Mouse (Mus musculus): ENCODE measurements around the gene Klrg1.

Klrg1 gene

DNA sequence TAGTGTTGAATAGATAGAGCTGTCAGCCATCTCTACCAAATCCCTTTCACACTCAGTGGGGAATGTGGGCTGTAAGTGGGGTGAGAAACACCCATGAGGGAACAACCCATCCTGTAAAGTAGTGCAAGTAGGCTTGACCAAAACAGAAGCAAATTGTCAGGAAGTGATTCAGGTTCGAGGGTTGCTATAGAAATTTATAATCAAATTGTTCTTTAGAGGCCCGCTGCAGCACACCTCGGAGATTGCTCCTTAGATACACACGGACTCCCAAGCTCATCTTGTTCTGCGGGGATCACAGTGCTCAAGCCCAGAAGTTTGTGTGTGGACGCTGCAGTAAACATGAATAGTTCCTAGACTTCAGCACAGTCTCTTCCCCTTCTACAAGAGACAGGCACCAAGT lies at the start of gene Klrg1:
Klrg1 (minus strand) TSS at position 101 of the 400 bp plus-strand sequence.
- DNase-seq, result no peak

GRCm38 (mm10) chr6:122325361-122325975 lies 42.8 kb upstream of the Klrg1 start:
- DNase-seq, result no peak

- no peak for DNase-seq
Measured at GRCm38 (mm10) chr6:122318726-122319125, 36.0 kb upstream of the Klrg1 start.

DNA sequence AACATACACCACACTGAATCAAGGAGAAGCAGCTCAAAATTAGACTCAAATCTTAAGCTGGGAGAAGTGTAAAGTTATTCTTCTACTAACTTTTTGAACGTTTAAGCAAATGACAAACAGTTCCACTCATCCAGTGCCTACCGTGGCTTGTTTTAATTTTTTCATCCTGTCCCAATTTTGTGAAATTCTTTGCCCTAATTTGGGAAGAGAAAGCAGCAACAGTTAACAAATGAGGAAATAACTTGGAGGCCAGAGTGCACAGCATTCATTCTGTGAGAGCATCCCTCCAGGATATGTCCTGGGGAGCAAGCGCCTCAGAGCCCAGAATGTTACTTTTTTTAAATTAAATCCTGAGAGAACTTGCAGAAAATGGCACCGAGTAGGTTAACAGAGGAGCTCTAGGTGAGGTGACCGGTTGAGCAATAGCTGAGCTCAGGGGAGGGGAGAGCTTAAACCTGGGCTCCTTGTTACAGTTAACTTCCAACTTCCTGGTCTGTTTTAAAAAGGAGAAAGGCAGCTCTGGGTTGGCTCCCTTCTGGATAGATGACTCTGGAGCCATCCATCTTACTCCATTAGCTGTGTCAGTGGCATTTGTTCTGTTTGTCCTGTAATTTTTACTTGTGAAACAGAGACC lies 27.6 kb upstream of the Klrg1 start:
- DNase-seq, result no peak

DNA sequence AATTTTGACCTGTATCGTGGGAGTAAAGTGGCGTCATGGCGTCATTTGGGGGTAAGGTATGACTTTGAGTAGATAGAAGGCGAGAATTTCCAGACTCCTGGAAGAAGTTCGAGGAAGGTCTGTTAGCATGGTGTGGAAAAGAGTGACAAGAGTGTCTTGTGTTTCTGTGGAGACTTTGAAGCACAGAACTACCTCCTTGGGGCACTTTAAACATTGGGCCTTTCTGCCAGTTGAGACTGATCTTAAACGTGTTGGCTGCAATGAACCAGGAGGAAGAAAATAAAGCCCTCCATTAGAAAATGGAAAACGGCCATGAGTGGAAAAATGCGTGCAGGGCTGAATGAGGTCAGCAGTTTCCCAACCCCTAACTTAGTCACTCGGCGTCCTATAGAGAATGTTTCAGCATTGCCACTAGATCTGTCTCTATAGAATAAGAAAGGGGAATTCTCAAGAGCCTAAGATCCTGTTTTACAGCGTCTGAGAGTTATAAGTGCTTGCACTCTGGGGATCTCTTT lies 26.8 kb upstream of the Klrg1 start:
- no peak for DNase-seq

GRCm38 (mm10) chr6:122308505-122309393 lies 26.1 kb upstream of the Klrg1 start, which contains the start of gene M6pr:
M6pr (plus strand) TSS chr6:122308720.
- peak; percentile 91 for DNase-seq

GRCm38 (mm10) chr6:122308136-122308504 lies 25.4 kb upstream of the Klrg1 start:
- no peak for DNase-seq

- DNase-seq, result no peak
Measured at GRCm38 (mm10) chr6:122306707-122307106, 24.0 kb upstream of the Klrg1 start.

DNA sequence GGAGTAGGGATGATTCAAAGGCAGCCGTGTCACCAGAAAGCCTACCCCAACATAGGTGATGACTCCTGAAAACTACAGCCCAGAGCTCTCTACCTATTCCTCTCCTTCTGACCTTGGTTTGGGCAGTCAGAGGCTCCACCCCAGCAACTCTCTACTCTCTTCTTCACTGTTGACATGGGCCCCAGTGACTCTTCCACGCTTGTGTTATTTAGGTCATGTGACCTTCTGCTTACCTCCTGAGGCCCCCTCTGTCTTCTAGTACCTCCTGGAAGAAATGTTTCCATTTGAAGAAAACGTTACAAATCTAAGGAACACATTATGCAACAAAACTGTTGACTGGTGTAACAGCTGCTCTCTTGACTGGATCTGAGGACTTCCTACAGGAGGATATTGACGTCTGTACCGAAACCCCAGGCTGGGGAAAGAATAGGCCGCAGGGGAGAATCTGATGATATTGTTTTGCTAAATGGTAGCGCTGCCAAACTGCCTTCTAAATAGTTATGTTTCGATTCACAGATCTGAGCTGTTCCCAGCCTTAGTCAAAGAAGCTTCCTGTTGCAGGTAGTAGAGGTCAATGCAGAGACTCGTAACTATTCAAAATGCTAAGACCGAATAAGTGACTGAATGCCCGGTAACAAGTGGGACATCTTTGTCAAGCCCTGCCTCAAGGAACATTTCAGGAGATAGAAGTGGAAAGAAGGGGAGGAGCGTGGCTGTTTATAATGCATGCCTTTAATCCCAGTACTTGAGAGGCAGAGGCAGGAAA lies 22.3 kb upstream of the Klrg1 start:
- no peak for DNase-seq

GRCm38 (mm10) chr6:122304355-122304754 lies 21.7 kb upstream of the Klrg1 start:
- DNase-seq, result peak; percentile 86

DNA sequence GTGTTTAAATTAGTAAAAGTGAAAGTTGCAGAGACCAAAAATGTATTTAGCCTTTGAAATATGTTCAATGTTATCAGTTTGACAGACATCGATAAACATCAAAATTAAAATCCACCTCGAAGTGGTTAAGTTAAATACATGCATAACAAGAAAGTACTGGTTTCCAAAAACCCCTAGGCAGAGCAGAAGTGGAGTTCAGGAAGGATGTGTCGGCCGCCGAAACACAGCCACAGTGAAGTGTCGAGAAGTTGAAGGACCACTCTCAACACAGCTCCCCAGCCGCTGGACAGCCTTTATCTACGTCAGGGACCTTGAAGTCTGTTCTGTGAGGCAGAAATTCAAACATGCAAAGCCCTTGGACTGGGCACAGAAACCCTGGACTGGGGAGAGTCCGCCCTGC lies 20.8 kb upstream of the Klrg1 start:
- DNase-seq, result no peak

- no peak for DNase-seq
Measured at GRCm38 (mm10) chr6:122302661-122303060, 20.0 kb upstream of the Klrg1 start.

GRCm38 (mm10) chr6:122302121-122302520 lies 19.4 kb upstream of the Klrg1 start:
- no peak for DNase-seq

GRCm38 (mm10) chr6:122299621-122300133 lies 17.0 kb upstream of the Klrg1 start:
- DNase-seq, result no peak

DNA sequence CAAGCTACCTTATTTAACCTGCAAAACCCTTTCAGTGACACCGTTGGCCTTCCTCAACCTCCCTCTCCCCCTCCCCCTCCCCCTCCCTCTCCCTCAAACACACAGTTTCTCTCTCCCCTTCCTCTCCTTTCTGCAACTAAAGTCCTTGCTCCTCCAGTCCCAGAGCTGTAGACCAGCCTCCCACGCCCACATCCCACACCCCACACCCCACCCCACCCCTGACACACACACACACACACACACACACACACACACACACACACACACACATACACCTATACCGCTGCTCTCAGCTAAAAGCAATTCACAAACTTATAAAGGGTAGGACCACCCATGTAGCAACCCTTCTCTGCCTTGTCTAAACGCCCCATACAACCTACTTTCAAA lies 15.5 kb upstream of the Klrg1 start:
- DNase-seq, result no peak

DNA sequence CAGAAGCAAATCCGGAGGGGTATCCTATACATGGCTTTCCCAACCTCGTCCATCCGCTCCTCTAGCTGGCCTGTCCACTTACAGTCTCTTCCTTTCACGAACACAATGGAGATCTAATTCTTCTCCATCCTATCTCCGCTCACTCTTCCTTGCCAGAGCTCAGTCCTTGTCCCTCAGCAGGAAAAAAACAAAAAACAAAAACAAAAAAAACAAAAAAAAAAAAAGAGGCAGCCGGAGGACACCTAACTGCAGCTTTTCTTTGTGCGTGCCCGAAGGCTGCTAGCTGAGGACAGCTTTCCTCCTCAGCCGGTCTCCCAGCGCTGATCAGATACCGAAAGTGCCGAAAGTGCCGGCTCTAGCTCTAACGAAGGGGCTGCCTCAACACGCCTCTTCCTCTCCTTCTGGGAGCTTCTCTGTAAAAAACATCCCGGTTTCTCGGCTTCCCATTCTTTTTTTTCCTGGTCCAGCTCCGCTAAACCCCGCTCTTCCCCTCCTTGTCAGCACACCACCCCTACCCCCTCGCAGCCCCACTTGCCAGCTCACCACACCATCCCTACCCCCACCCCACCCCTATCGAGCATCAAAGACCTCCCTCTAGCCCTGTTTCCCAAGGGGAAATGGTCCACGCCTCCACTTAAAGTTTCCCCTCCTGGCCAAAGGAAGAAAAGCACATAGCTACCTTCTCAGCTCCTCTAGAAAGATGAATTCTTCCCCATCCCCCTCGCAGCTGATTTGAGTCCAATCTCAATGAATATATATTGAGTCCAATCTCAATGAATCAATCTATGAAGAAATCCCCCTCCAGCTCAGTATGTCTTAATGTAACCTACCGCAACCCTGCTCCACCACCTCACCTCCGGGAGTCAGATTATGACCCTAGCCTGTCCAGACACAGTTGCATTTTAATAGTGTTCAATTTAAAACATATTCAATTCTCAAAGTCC lies 14.9 kb upstream of the Klrg1 start:
- no peak for DNase-seq

DNA sequence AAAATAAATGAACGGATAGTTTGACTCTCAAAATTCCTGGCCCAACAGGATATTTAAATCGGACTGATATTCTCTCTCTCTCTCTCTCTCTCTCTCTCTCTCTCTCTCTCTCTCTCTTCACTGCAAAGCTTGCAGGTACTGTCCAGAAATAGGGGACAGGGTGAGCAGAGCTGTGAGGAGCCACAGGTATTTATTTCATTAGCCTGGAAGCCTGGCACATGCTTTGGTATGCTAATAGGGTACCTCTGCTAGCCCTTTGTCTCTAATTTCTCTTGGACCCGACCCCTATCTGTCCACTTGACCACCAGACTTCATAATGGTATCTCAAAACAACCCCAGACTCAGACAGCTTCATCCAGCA lies 14.2 kb upstream of the Klrg1 start:
- DNase-seq, result no peak

- no peak for DNase-seq
Measured at GRCm38 (mm10) chr6:122295242-122295641, 12.6 kb upstream of the Klrg1 start.

- DNase-seq, result no peak
Measured at GRCm38 (mm10) chr6:122294290-122294689, 11.6 kb upstream of the Klrg1 start.

DNA sequence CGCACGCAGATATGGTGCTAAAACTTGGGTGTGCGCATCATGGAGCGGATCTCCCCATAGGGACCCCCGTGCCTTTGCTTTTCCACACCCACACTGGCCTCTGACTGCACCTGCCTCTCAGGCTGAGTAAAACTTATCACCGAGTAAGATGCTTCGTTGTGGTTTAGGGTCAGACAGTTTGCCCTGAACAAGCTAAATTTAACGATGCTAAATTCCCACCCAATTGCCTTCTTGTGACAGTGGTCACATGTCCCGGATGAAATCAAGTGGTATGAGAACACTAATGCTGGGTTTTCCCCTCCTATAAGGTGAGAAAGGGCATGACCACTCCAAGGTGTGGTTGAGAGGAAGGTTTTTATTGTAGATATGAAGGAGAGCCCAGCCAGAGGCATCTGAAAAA lies 11.1 kb upstream of the Klrg1 start:
- DNase-seq, result no peak

GRCm38 (mm10) chr6:122293121-122293520 lies 10.4 kb upstream of the Klrg1 start:
- no peak for DNase-seq

GRCm38 (mm10) chr6:122292184-122292583 lies 9.5 kb upstream of the Klrg1 start:
- no peak for DNase-seq

Data from lung, postnatal 14 days (tissue).